Mouse (Mus musculus) limb, embryonic 13.5 days (tissue): ENCODE results near the gene Ifi203. TPM values are rescaled to one million over a fixed set of nuclear protein-coding genes. Genes with fewer than 3 reads are reported as not detected.
"Not testable (repeated sequence)": the region's sequence is repeated elsewhere in the genome, so short reads cannot be mapped to it uniquely, and the experiment has no call there.

ENCODE experiments used
- ATAC-seq: fragments of 200-750 bp; cut with Nextera tagmentation; 2 replicates; pipeline ENCODE4 v1.8.0; 2017; ENCODE audit warnings: low read depth, moderate number of reproducible peaks, moderate TSS enrichment; ENCODE audit not compliant: low FRiP score
- H3K27ac ChIP-seq: fragments of 300-500 bp; sonication (generic); 2 replicates; pipeline ENCODE4 v1.5.1; 2015; ENCODE audit warnings: inconsistent platforms, mild to moderate bottlenecking, moderate library complexity
- H3K27me3 ChIP-seq: fragments of 300-500 bp; sonication (generic); 2 replicates; pipeline ENCODE4 v1.6.1; 2015; ENCODE audit warnings: mild to moderate bottlenecking, inconsistent platforms
- H3K36me3 ChIP-seq: fragments of 300-500 bp; sonication (generic); 2 replicates; pipeline ENCODE4 v1.6.1; 2015; ENCODE audit warnings: inconsistent platforms, mild to moderate bottlenecking, moderate library complexity
- H3K4me1 ChIP-seq: fragments of 300-500 bp; sonication (generic); 2 replicates; pipeline ENCODE4 v1.6.1; 2015; ENCODE audit warnings: inconsistent platforms
- H3K4me2 ChIP-seq: fragments of 300-500 bp; sonication (generic); replicated peaks from 2 replicates; pipeline ENCODE4 v1.6.1; 2015; ENCODE audit warnings: inconsistent platforms, mild to moderate bottlenecking, moderate library complexity
- H3K4me3 ChIP-seq: fragments of 300-500 bp; sonication (generic); 2 replicates; pipeline ENCODE4 v1.5.1; 2015; ENCODE audit warnings: moderate library complexity, mild to moderate bottlenecking, inconsistent platforms
- H3K9ac ChIP-seq: fragments of 300-500 bp; sonication (generic); 2 replicates; pipeline ENCODE4 v1.6.1; 2015; ENCODE audit warnings: mild to moderate bottlenecking, inconsistent platforms
- H3K9me3 ChIP-seq: fragments of 300-500 bp; sonication (generic); 2 replicates; pipeline ENCODE4 v1.6.1; 2016; ENCODE audit warnings: inconsistent platforms
- WGBS: fragments of 180-500 bp; shearing (Covaris S2); methylation state at CpG from one replicate; pipeline ENCODE4 v1.1.7; 2015; 5-methylcytosine and 5-hydroxymethylcytosine counted together
- polyA plus RNA-seq: library from polyadenylated mRNA; unstranded; fragments of >200 nt; fragmentation: Nextera tagmentation; extraction: Ambion mirVana; gene quantifications from 2 replicates; pipeline ENCODE4 v1.2.1, GENCODE M21; 2015

Gene Ifi203
- polyA plus RNA-seq, 1 experiment from 2014 or later: 0.78 TPM

DNA sequence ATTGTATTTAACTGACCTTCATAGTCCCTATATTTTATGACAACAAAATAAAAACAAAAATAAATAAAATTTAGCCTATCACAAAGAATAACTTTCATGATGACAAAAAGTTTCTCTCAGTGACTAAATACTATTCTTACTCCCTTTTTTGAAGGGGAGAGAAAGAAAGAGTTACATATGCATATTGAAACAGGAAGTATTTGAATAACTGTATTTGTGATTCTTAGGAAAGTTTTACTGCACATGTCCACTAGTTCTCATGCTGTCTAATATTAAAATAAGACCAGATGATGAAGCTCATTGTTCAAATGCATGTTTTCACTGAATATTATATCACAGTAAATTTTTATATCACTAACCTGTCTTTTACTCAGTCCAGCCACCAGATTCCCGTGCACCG, 950 bp downstream of the Ifi203 start:
- H3K36me3 ChIP-seq, H3K27ac ChIP-seq, H3K27me3 ChIP-seq, H3K9me3 ChIP-seq, H3K4me2 ChIP-seq, H3K9ac ChIP-seq, H3K4me3 ChIP-seq, ATAC-seq, H3K4me1 ChIP-seq: not testable (repeated sequence)
- 89% methylated on average over 2 of the region's 2 CpGs for WGBS

DNA sequence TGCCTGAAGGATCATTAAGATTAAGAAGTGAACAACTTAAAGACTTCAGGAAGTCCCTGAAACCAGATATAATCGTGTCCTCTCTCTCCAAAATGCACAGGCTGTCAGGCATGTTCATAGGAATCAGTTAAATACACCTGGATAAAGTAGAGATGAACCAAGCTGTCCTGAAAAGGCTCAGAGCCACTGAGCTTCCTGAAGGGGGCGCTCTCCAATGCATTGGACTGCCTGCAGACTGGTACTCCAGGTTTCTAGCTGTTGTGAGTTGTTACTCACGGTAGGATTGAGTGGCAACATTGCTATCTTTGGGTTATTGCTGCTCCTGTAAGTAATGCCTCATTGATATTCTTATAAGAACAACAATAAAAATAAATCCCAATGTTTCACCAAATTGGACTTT, 23.2 kb downstream of the Ifi203 start:
- not testable (repeated sequence) for H3K9ac ChIP-seq, H3K27ac ChIP-seq, H3K27me3 ChIP-seq, H3K9me3 ChIP-seq, H3K4me2 ChIP-seq, H3K36me3 ChIP-seq, ATAC-seq, H3K4me1 ChIP-seq, H3K4me3 ChIP-seq
- 49% methylated on average over 3 of the region's 3 CpGs for WGBS

DNA sequence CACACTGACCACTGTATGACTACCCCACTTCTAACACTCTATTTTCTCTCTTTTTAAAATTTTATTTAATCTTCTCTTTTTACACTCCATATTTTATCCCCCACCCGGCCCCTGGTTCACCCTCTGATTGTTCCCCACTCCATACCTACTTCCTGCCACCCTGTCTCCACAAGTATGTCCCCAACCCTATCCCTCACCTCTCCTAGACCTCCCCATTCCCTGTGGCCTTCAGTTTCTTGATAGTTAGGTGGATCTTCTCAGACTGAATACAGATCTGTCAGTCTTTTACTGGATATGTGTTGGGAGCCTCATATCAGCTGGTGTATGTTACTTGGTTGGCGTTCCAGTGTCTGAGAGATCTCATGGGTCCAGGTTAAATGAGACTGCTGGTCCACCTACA, 27.9 kb downstream of the Ifi203 start:
- no peak for ATAC-seq

DNA sequence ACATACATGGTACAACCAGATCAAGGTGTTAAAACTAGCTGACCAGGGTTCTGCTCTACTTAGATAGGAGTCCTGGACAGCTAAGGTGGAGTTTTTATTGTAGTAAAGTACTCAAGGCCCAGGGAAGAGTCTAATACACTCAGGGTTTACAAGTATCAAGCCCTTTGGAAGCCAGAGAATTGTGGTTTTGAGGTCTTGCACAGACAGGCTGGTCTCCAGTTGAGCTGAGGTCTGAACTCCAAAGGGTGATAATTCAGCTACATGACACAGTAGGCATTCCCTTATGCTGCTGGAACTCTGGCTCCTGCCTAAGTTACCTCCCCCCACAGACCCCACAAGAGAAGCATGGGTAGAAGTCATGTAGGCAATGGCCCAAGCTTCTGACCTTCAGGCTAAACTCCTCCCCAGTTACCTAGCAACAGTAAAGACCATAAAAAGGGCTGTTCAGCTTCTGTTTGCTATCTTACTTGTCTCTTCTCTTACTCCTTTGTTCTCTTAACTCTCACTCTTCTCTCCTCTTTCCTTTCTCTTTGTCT, 29.1 kb downstream of the Ifi203 start:
- ATAC-seq, H3K27me3 ChIP-seq, H3K36me3 ChIP-seq, H3K9me3 ChIP-seq, H3K9ac ChIP-seq, H3K4me2 ChIP-seq, H3K4me1 ChIP-seq, H3K4me3 ChIP-seq, H3K27ac ChIP-seq: not testable (repeated sequence)

More for the DNA sequence above, 27.9 kb downstream of the Ifi203 start:
- H3K27me3 ChIP-seq: no peaks in the 10 kb centered on the region
- H3K4me2 ChIP-seq: no peak overlapping the region
- H3K4me3 ChIP-seq: no peak overlapping the region
- no peaks in the 10 kb centered on the region for H3K36me3 ChIP-seq
- H3K4me1 ChIP-seq: no peaks in the 10 kb centered on the region
- no peak overlapping the region for H3K27ac ChIP-seq
- H3K9me3 ChIP-seq: no peaks in the 10 kb centered on the region
- no peak overlapping the region for H3K9ac ChIP-seq
- WGBS: 81% methylated on average over 2 of the region's 2 CpGs

DNA sequence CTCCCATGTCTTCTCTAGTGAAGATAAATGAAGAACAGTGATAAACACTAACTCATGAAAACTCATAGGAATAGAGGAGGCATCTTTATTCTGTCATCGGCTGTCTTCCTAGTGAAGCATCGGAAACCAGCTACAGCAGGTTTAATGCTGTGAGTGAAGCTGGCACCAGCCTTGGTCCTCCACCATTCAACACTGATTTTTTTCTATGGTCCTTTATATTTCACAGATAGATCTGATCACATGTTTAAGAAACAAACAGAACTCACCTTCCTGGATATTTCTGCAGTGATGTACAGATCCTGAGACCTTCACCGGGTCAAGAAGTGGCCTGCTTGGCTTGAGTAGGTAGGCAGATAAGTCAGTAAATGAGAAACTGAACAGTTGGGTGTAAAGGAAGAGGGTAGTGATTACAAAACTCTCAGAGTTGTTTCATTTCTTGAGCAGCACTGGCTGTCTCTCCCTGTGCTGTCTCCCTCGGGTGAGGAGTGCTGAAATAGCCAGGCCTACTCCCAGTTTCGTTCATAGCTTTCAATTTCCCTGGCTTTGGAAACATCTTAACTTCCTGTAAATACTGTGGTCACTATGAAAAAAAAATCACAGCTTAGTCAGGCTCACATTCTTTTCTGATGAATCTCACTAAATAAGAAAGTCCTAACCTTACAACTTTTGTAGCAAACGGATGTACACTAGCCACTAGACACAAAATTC, 29.8 kb downstream of the Ifi203 start, which contains the start of gene Ifi211:
TSS of gene Ifi211 (minus strand) at position 499 of the 708 bp plus-strand sequence.
- ATAC-seq, H3K9ac ChIP-seq, H3K9me3 ChIP-seq, H3K4me2 ChIP-seq, H3K36me3 ChIP-seq, H3K4me3 ChIP-seq, H3K27me3 ChIP-seq, H3K4me1 ChIP-seq, H3K27ac ChIP-seq: not testable (repeated sequence)
- 80% methylated on average over 6 of the region's 6 CpGs for WGBS

DNA sequence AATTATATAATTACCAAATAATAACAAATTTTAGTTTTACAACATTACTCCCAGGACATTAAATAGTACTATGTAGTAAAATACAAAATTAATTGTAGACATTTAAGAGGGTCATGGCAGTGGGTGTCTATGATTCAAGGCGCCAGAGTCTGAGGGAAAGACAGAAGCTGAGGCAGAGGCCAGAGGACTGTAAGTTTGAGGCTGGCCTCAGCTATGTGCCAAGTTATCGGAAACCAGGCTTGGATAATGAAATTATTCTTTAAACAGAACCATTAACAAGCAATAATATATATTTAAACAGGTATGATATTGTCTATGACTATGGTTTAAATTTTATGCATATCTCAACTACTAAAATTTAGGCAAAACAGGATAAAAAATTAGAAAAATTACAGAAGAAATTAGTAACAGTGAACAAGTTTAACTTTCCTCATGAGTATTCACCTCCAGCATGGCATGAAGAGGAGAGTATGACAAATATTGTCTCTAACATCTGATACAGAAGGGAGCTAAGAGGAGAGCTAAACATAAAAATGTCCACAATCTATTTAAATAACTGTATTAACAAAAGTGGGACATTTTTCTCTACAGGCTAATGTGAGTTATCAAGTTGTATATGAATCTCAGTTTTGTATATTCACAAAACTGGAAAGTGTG, 30.5 kb downstream of the Ifi203 start:
- no peak overlapping the region for H3K27ac ChIP-seq
- no peaks in the 10 kb centered on the region for H3K27me3 ChIP-seq
- H3K4me2 ChIP-seq: no peak overlapping the region
- H3K9ac ChIP-seq: no peak overlapping the region
- no peak for ATAC-seq
- H3K4me3 ChIP-seq: no peak overlapping the region
- H3K9me3 ChIP-seq: no peaks in the 10 kb centered on the region
- 85% methylated on average over 2 of the region's 2 CpGs for WGBS
- no peaks in the 10 kb centered on the region for H3K36me3 ChIP-seq
- H3K4me1 ChIP-seq: no peaks in the 10 kb centered on the region

DNA sequence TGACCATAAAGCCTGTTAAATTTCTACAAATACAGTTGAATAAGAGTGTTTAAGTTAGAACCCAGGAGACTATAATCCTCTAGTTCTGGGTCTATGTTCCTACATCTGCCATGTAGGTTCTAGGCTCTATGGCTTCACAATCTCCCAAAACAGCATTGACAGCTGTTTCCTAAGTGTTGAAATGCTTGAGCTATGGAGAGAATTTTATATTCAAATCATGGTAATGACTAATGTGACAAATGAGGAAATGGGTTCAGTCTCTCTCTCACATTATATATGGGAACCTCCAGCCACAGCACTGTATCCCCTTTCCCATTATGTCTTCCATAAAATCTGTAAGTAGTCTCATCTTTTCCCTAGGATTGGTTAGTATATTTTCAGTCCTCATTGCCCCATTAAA, 34.1 kb downstream of the Ifi203 start:
- not testable (repeated sequence) for ATAC-seq, H3K27ac ChIP-seq, H3K4me3 ChIP-seq, H3K4me2 ChIP-seq, H3K36me3 ChIP-seq, H3K4me1 ChIP-seq, H3K9ac ChIP-seq, H3K27me3 ChIP-seq, H3K9me3 ChIP-seq

DNA sequence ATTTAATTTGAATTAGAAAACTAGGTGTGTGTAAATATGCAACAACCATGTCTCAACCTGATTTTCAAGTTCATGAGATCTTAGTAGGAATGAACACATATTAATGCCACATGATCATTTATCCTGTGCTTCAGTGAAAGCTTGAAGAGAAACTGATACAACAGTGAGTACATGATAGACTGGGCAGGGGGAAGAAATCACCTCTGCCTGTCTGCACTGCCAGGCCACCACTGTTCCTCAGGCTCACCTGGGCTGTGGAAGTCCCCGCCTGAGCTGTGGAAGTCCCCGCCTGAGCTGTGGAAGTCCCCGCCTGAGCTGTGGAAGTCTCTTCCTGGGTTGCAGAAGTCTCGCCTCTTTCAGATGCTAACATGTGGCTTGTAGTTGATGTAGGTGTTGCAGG, 36.6 kb downstream of the Ifi203 start:
- not testable (repeated sequence) for H3K4me2 ChIP-seq, H3K4me1 ChIP-seq, H3K4me3 ChIP-seq, H3K27me3 ChIP-seq, H3K9me3 ChIP-seq, H3K9ac ChIP-seq, ATAC-seq, H3K36me3 ChIP-seq, H3K27ac ChIP-seq
- 78% methylated on average over 4 of the region's 4 CpGs for WGBS

DNA sequence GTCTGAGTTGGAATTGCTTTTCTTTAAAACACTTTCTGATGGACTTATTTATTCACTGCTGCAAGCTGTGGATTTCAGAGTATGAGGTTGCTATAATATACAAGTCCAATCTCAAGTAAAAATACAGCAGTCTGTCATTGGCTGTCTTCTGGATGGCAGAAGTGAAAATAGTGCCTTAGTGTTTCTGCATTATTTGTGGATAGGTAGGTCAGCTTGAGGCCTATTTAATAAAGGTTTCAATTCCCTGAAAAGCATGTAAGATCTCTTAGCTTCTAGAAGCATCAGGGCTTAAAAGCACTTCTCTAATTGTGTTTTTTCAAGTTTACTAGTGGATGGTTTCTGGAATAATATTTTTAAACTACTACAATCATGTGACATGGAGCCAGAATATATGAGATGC, 52.7 kb downstream of the Ifi203 start:
- H3K27me3 ChIP-seq, H3K4me3 ChIP-seq, H3K4me1 ChIP-seq, H3K9me3 ChIP-seq, H3K27ac ChIP-seq, H3K9ac ChIP-seq, H3K36me3 ChIP-seq, ATAC-seq, H3K4me2 ChIP-seq: not testable (repeated sequence)

DNA sequence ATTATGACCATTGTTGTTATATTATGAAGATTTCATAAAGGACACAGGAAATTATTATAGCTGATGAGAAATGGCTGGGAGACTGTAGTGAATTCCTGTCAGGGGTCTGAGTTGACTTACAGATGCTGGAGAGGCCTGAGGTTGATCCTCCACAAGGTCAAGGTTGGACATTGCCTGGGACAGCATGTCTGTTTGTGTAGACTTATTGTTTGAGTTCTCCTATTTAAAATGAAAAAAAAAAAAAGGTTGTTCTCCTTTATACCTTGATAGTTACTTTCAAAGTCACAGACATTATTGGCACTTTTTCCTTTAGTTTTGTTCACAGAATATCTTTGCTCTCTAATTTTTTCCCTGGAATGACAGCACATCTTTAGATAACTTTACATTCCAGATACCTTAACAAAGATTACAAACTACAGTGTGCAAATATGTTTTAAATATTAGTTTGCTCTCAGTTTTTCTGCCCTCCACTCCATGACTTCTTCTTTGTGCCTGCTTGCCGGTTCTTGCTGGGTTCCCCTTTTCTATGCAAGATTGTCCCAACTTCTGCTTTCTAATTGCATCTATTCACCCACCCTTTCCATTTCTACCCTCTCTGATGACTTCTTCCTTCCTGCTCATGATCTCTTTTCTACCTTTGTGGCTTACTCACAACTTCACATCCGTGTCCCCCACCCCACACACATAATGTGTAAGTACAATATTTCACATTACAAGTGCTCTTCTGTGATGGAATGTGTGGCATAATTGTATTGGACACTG, 55.3 kb downstream of the Ifi203 start:
- not testable (repeated sequence) for H3K27me3 ChIP-seq, ATAC-seq, H3K9me3 ChIP-seq, H3K4me2 ChIP-seq, H3K36me3 ChIP-seq, H3K27ac ChIP-seq, H3K4me1 ChIP-seq, H3K9ac ChIP-seq, H3K4me3 ChIP-seq
- WGBS: 90% methylated on average over 1 of the region's 2 CpGs

DNA sequence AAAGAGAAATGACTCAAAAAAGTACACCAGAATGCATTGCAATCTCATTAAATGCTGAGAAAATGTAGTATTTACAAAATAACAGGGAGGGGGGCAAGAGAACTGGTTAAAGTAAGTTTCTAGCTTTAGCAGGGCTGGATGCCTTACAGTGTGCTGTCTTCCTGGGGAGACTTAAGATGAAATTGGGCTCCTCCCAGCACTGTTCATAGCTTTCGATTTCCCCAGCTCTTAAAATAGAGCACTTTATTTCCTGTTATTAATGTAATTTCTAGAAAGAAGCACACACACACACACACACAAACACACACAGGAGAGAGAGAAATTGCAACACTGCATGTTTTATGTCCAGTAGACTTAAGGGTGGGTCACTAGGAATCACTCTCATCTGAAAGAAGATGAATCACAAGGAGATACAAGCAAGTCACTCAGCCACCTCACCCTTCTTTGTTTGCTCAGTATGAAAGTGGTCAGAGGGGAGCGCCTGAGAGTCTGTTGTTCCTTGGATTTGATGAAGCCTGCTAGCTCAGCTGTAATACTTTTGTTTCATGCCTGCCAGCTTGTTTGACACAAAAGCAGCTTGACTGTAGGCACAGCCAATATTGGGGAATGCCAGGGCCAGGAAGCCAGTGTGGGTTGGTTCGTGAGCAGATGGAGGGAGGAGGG, 62.3 kb downstream of the Ifi203 start:
- H3K4me1 ChIP-seq, H3K27ac ChIP-seq, H3K36me3 ChIP-seq, H3K4me2 ChIP-seq, H3K9ac ChIP-seq, H3K4me3 ChIP-seq, ATAC-seq, H3K9me3 ChIP-seq, H3K27me3 ChIP-seq: not testable (repeated sequence)
- WGBS: 77% methylated on average over 3 of the region's 3 CpGs
